Mouse (Mus musculus): ENCODE results near the gene Aspg. TPM values are rescaled to one million over a fixed set of nuclear protein-coding genes. Genes with fewer than 3 reads are reported as not detected.
A peak's percentile ranks its signal among the peaks of the same experiment; 100 is the strongest.

Gene Aspg
- polyA plus RNA-seq (2014; fragmentation: Nextera tagmentation; extraction: Ambion mirVana): 1.4 and 2.6 TPM in 2 replicates

DNA sequence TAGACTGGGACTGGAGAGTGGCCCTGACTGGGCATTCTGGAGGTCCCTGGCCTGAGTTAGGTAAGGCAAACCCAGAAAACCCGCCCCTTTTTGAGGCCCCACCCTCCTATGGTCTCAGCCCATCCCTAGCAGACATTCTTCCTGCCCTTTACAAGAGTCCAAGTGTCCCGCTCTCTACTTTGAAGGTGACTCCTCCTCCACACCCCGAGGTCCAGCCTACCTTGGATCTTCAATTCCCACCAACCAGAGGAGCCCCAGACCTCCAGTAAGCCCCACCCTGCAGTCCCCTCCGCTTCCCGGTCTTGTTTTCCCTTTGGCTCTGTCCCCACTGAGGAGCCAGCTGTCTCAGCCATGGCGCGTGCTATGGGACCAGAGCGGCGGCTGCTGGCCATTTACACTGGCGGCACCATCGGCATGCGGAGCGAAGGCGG, at the start of gene Aspg:
TSS of gene Aspg (plus strand) at position 139 of the 431 bp plus-strand sequence.
- H3K36me3 ChIP-seq (ENCODE audit: control insufficient read depth, insufficient read depth, low read length): no peaks in the 10 kb centered on the region
- 2% methylated on average over 14 of the region's 14 CpGs for WGBS
- H3K27ac ChIP-seq (replicated peaks; ENCODE audit: low read depth, low read length): no peak within 1 kb of the TSS
- 0 out of 2 replicates have a peak, but pooled peaks cover 7% of the 10 kb centered on the region for H3K4me1 ChIP-seq (ENCODE audit: control insufficient read depth, insufficient read depth, low read length)
- peak within 1 kb of the TSS; percentile 48 for H3K4me2 ChIP-seq (ENCODE audit: low read depth, low read length)
- no peaks in the 10 kb centered on the region; the same call in 1 of the 2 replicates for H3K27me3 ChIP-seq (replicated peaks; ENCODE audit: control insufficient read depth, insufficient read depth, low read length)
- peak within 1 kb of the TSS; percentile 21 for H3K4me3 ChIP-seq (ENCODE audit: low read depth, low read length)
- ATAC-seq (ENCODE audit: low read depth) (peak; percentile 64), DNase-seq (ENCODE audit: low spot score) (peak; percentile 50)
- peak within 1 kb of the TSS; percentile 11; the same call in 1 of the 2 replicates for H3K9ac ChIP-seq (ENCODE audit: low read depth, low read length)
- H3K9me3 ChIP-seq (ENCODE audit: control insufficient read depth, low read length): no peaks in the 10 kb centered on the region

- H3K36me3 ChIP-seq (ENCODE audit: control insufficient read depth, insufficient read depth, low read length): no peaks in the 10 kb centered on the region
- 3% methylated on average over 6 of the region's 6 CpGs for WGBS
- H3K27me3 ChIP-seq (replicated peaks; ENCODE audit: control insufficient read depth, insufficient read depth, low read length): no peaks in the 10 kb centered on the region
- H3K27ac ChIP-seq (replicated peaks; ENCODE audit: low read depth, low read length): no peak overlapping the region
- no peaks in the 10 kb centered on the region for H3K4me1 ChIP-seq (ENCODE audit: control insufficient read depth, insufficient read depth, low read length)
- no peaks in the 10 kb centered on the region for H3K9me3 ChIP-seq (ENCODE audit: control insufficient read depth, low read length)
- ATAC-seq (ENCODE audit: low read depth): peak; percentile 70; the same call in 1 of the 2 replicates
- no peak overlapping the region for H3K4me2 ChIP-seq (ENCODE audit: low read depth, low read length)
- no peak overlapping the region for H3K4me3 ChIP-seq (ENCODE audit: low read depth, low read length)
- no peak overlapping the region for H3K9ac ChIP-seq (ENCODE audit: low read depth, low read length)
- DNase-seq (ENCODE audit: low spot score): peak; percentile 32
Observed at GRCm38 (mm10) chr12:112077651-112078050, 28.8 kb upstream of the Aspg start.

GRCm38 (mm10) chr12:112079911-112080310, 26.6 kb upstream of the Aspg start:
- Histone ChIP-seq H3K9me3 (ENCODE audit: control insufficient read depth, low read length) (no peaks in the 10 kb centered on the region), H3K9ac (ENCODE audit: low read depth, low read length) (no peak overlapping the region), H3K36me3 (ENCODE audit: control insufficient read depth, insufficient read depth, low read length) (no peaks in the 10 kb centered on the region), H3K4me2 (ENCODE audit: low read depth, low read length) (no peak overlapping the region), H3K27me3 (replicated peaks; ENCODE audit: control insufficient read depth, insufficient read depth, low read length) (no peaks in the 10 kb centered on the region), H3K4me1 (ENCODE audit: control insufficient read depth, insufficient read depth, low read length) (no peaks in the 10 kb centered on the region), H3K27ac (replicated peaks; ENCODE audit: low read depth, low read length) (no peak overlapping the region), H3K4me3 (ENCODE audit: low read depth, low read length) (no peak overlapping the region)
- no peak for ATAC-seq (ENCODE audit: low read depth)
- no peak for DNase-seq (ENCODE audit: low spot score)
- WGBS: 75% methylated on average over 8 of the region's 8 CpGs

GRCm38 (mm10) chr12:112080911-112081310, 25.6 kb upstream of the Aspg start:
- Histone ChIP-seq H3K27ac (replicated peaks; ENCODE audit: low read depth, low read length) (no peak overlapping the region), H3K4me1 (ENCODE audit: control insufficient read depth, insufficient read depth, low read length) (no peaks in the 10 kb centered on the region), H3K27me3 (replicated peaks; ENCODE audit: control insufficient read depth, insufficient read depth, low read length) (no peaks in the 10 kb centered on the region), H3K9ac (ENCODE audit: low read depth, low read length) (no peak overlapping the region), H3K4me2 (ENCODE audit: low read depth, low read length) (no peak overlapping the region), H3K36me3 (ENCODE audit: control insufficient read depth, insufficient read depth, low read length) (no peaks in the 10 kb centered on the region), H3K9me3 (ENCODE audit: control insufficient read depth, low read length) (no peaks in the 10 kb centered on the region), H3K4me3 (ENCODE audit: low read depth, low read length) (no peak overlapping the region)
- ATAC-seq (ENCODE audit: low read depth) (no peak), DNase-seq (ENCODE audit: low spot score) (no peak)
- whole genome bisulfite sequencing: 96% methylated on average over 4 of the region's 4 CpGs

GRCm38 (mm10) chr12:112082241-112082640, 24.2 kb upstream of the Aspg start:
- Histone ChIP-seq H3K4me1 (ENCODE audit: control insufficient read depth, insufficient read depth, low read length) (peaks cover 7% of the 10 kb centered on the region; the same call in 1 of the 2 replicates), H3K27me3 (replicated peaks; ENCODE audit: control insufficient read depth, insufficient read depth, low read length) (no peaks in the 10 kb centered on the region), H3K9me3 (ENCODE audit: control insufficient read depth, low read length) (no peaks in the 10 kb centered on the region), H3K36me3 (ENCODE audit: control insufficient read depth, insufficient read depth, low read length) (no peaks in the 10 kb centered on the region), H3K4me3 (ENCODE audit: low read depth, low read length) (no peak overlapping the region), H3K4me2 (ENCODE audit: low read depth, low read length) (no peak overlapping the region), H3K27ac (replicated peaks; ENCODE audit: low read depth, low read length) (no peak overlapping the region), H3K9ac (ENCODE audit: low read depth, low read length) (no peak overlapping the region)
- ATAC-seq (ENCODE audit: low read depth): no peak
- 43% methylated on average over 1 of the region's 1 CpGs for WGBS
- no peak for DNase-seq (ENCODE audit: low spot score)

DNA sequence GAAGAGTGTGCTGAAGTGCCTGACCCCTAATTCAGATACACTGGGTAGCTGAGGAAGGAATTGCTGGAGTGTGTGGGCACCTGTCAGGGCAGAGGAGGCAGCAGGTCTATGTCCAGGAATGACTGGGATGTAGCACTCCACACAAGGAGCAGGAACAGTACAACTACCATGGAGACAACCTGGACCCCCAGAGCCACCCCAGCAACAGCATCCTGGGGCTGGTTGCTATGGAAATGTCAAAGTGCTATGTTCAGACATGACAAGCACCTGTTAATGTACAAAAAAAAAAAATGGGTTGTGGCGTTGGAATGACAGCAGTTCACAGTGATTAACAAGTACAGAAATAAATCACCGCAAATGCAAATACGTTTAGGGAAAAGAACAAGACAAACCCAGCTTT, 20.2 kb upstream of the Aspg start:
- Histone ChIP-seq H3K9me3 (ENCODE audit: control insufficient read depth, low read length) (no peaks in the 10 kb centered on the region), H3K4me3 (ENCODE audit: low read depth, low read length) (no peak overlapping the region), H3K36me3 (ENCODE audit: control insufficient read depth, insufficient read depth, low read length) (no peaks in the 10 kb centered on the region), H3K4me2 (ENCODE audit: low read depth, low read length) (no peak overlapping the region), H3K4me1 (ENCODE audit: control insufficient read depth, insufficient read depth, low read length) (peaks cover 7% of the 10 kb centered on the region; the same call in 1 of the 2 replicates), H3K27ac (replicated peaks; ENCODE audit: low read depth, low read length) (no peak overlapping the region), H3K9ac (ENCODE audit: low read depth, low read length) (no peak overlapping the region), H3K27me3 (replicated peaks; ENCODE audit: control insufficient read depth, insufficient read depth, low read length) (peaks cover under 1% of the 10 kb centered on the region; the same call in 1 of the 2 replicates)
- WGBS: 87% methylated on average over 3 of the region's 3 CpGs
- no peak for ATAC-seq (ENCODE audit: low read depth)
- no peak for DNase-seq (ENCODE audit: low spot score)

- WGBS: 42% methylated on average over 6 of the region's 6 CpGs
- Histone ChIP-seq H3K36me3 (ENCODE audit: control insufficient read depth, insufficient read depth, low read length) (no peaks in the 10 kb centered on the region), H3K9me3 (ENCODE audit: control insufficient read depth, low read length) (no peaks in the 10 kb centered on the region), H3K27ac (replicated peaks; ENCODE audit: low read depth, low read length) (no peak overlapping the region), H3K9ac (ENCODE audit: low read depth, low read length) (no peak overlapping the region), H3K4me2 (ENCODE audit: low read depth, low read length) (no peak overlapping the region), H3K27me3 (replicated peaks; ENCODE audit: control insufficient read depth, insufficient read depth, low read length) (peaks cover 5% of the 10 kb centered on the region; the same call in 1 of the 2 replicates), H3K4me1 (ENCODE audit: control insufficient read depth, insufficient read depth, low read length) (peaks cover 7% of the 10 kb centered on the region; the same call in 1 of the 2 replicates), H3K4me3 (ENCODE audit: low read depth, low read length) (no peak overlapping the region)
- ATAC-seq (ENCODE audit: low read depth) (peak; percentile 33; the same call in 1 of the 2 replicates), DNase-seq (ENCODE audit: low spot score) (peak; percentile 15)
Observed at GRCm38 (mm10) chr12:112086726-112087125, 19.8 kb upstream of the Aspg start.

DNA sequence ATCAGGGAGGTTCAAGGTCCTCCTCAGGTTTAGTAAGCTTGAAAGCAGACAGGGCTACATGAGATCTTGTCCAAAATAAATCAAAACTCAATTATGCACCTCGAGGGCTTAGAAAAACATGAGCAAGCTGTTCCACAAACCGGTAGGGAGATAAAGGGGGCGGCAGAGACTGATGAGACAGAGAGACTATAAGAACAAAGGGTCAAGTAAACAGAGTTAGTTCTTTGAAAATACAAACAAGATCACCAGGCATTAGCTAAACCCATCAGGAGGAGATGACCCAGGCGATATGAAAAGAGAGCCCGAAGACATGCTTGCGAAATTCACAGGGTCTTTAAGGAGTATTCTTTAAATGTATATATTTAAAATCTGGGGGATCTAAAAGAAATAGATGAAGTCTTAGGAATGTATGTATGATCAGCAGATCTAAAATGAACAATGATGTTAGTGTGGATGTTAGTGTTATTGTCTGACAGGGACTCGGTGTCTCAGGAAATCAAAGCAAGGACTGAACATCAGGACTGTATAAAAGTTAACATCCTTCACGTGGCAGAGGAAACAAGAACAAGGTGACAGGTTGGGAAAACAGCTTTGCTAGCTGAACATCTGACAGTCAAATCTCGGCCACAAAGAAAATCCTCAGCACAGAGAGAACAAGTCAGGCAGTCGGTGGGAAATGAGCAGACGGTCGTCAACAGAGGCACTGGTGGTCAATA, 17.7 kb upstream of the Aspg start:
- Histone ChIP-seq H3K9me3 (ENCODE audit: control insufficient read depth, low read length) (no peaks in the 10 kb centered on the region), H3K4me2 (ENCODE audit: low read depth, low read length) (no peak overlapping the region), H3K27me3 (replicated peaks; ENCODE audit: control insufficient read depth, insufficient read depth, low read length) (peaks cover 5% of the 10 kb centered on the region; the same call in 1 of the 2 replicates), H3K36me3 (ENCODE audit: control insufficient read depth, insufficient read depth, low read length) (no peaks in the 10 kb centered on the region), H3K4me1 (ENCODE audit: control insufficient read depth, insufficient read depth, low read length) (peaks cover 7% of the 10 kb centered on the region; the same call in 1 of the 2 replicates), H3K9ac (ENCODE audit: low read depth, low read length) (no peak overlapping the region), H3K4me3 (ENCODE audit: low read depth, low read length) (no peak overlapping the region), H3K27ac (replicated peaks; ENCODE audit: low read depth, low read length) (no peak overlapping the region)
- DNase-seq (ENCODE audit: low spot score) (no peak), ATAC-seq (ENCODE audit: low read depth) (no peak)
- WGBS: 50% methylated on average over 12 of the region's 12 CpGs

Data from embryonic facial prominence, embryonic 14.5 days (tissue).